Mouse (Mus musculus) left cerebral cortex, postnatal 14 days (tissue): ENCODE results near the gene Gm20388. TPM values are rescaled to one million over a fixed set of nuclear protein-coding genes. Genes with fewer than 3 reads are reported as not detected.
A peak's percentile ranks its signal among the peaks of the same experiment; 100 is the strongest.

Experiments used
- DNase-seq, 2 experiments: peaks; one replicate each; pipeline ENCODE4 v3.0.0; 2021 to 2022; ENCODE audit warnings: low spot score in 2 of 2, mixed read lengths in 1 of 2
- intact Hi-C: fragments of 180-260 bp; cut with DNase I; formaldehyde crosslinking; loops from one replicate; pipeline ENCODE4 v1.15.1; 2025
- total RNA-seq, 2 experiments: library from RNA; stranded (reverse); gene quantifications; 2 replicates each; pipeline ENCODE4 v1.2.3; 2021

Gene Gm20388
- total RNA-seq, 2 experiments from 2014 or later: 2.8 to 7.3 TPM

GRCm38 (mm10) chr8:120251411-120252035, 340.9 kb downstream of the Gm20388 start:
- DNase-seq: peak in 1 of 2 experiments; percentile 63

GRCm38 (mm10) chr8:120253626-120254025, 343.0 kb downstream of the Gm20388 start:
- DNase-seq: no peak
- intact Hi-C loops: no loop called here

More at GRCm38 (mm10) chr8:120251411-120252035, 340.9 kb downstream of the Gm20388 start:
- intact Hi-C loops: no loop called here

- no peak for DNase-seq
- intact Hi-C loops: no loop called here
Measured at GRCm38 (mm10) chr8:120255406-120255987, 344.9 kb downstream of the Gm20388 start.

GRCm38 (mm10) chr8:120256958-120257357, 346.3 kb downstream of the Gm20388 start:
- DNase-seq: no peak

GRCm38 (mm10) chr8:120259206-120259605, 348.6 kb downstream of the Gm20388 start:
- no peak for DNase-seq
- intact Hi-C loops: no loop called here

More at GRCm38 (mm10) chr8:120256958-120257357, 346.3 kb downstream of the Gm20388 start:
- intact Hi-C loops: no loop called here

- intact Hi-C loops: no loop called here
- no peak for DNase-seq
Measured at GRCm38 (mm10) chr8:120260677-120261076, 350.0 kb downstream of the Gm20388 start.

GRCm38 (mm10) chr8:120261338-120262120, 350.9 kb downstream of the Gm20388 start:
- intact Hi-C loops: no loop called here
- DNase-seq: no peak

GRCm38 (mm10) chr8:120263879-120264278, 353.2 kb downstream of the Gm20388 start:
- DNase-seq: no peak
- intact Hi-C loops: no loop called here

GRCm38 (mm10) chr8:120264388-120264943, 353.8 kb downstream of the Gm20388 start:
- intact Hi-C loops: no loop called here
- DNase-seq: no peak

GRCm38 (mm10) chr8:120264944-120265453, 354.4 kb downstream of the Gm20388 start:
- intact Hi-C loops: loop anchor here (5.0 kb wide), 1 partner anchor 88 kb away; the partner anchor contains the start of gene Fam92b

GRCm38 (mm10) chr8:120265471-120265870, 354.8 kb downstream of the Gm20388 start:
- intact Hi-C loops: loop anchor here (5.0 kb wide), 1 partner anchor 88 kb away; the partner anchor contains the start of gene Fam92b
- DNase-seq: peak in 1 of 2 experiments; percentile 40

More at GRCm38 (mm10) chr8:120264944-120265453, 354.4 kb downstream of the Gm20388 start:
- peak; percentile 85 to 89 for DNase-seq

GRCm38 (mm10) chr8:120268541-120268980, 357.9 kb downstream of the Gm20388 start:
- DNase-seq: peak; percentile 58 to 61
- intact Hi-C loops: loop anchor here (5.0 kb wide), 1 partner anchor 91 kb away; the partner anchor contains the start of gene Fam92b

GRCm38 (mm10) chr8:120270449-120270848, 359.8 kb downstream of the Gm20388 start:
- intact Hi-C loops: no loop called here
- peak; percentile 52 to 67 for DNase-seq

- intact Hi-C loops: no loop called here
Measured at GRCm38 (mm10) chr8:120273430-120273829, 362.8 kb downstream of the Gm20388 start.

GRCm38 (mm10) chr8:120276051-120276890, 365.6 kb downstream of the Gm20388 start:
- DNase-seq: no peak

More at GRCm38 (mm10) chr8:120273430-120273829, 362.8 kb downstream of the Gm20388 start:
- no peak for DNase-seq

GRCm38 (mm10) chr8:120276891-120277426, 366.3 kb downstream of the Gm20388 start:
- no peak for DNase-seq
- intact Hi-C loops: no loop called here

More at GRCm38 (mm10) chr8:120276051-120276890, 365.6 kb downstream of the Gm20388 start:
- intact Hi-C loops: no loop called here

GRCm38 (mm10) chr8:120278009-120278408, 367.4 kb downstream of the Gm20388 start:
- no peak for DNase-seq
- intact Hi-C loops: no loop called here

GRCm38 (mm10) chr8:120279418-120279817, 368.8 kb downstream of the Gm20388 start:
- no peak for DNase-seq
- intact Hi-C loops: no loop called here
